Mouse (Mus musculus): ENCODE measurements around the gene Zxdc.

DNA sequence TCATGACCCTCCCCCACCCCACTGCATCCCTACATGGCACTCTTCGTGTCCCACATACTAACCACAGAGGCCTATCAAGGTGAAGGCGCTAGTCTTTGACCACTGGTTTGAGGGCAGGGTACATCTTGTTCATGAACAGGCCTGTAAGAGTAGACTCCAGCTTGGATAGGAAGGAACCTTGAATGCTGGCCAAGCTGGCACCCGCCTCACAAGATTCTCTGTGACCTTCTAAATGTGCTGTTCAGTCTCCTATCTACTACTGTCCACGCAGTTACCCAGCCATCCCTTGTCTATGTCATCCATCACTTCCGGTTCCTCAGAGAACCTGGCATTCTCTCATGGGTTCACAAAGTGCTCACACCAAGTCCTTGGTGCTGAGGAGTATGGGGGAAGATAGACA lies 6.0 kb upstream of the Zxdc start:
- TF ChIP-seq CTCF (IDR thresholded peaks at IDR 0.05; ENCODE audit: borderline replicate concordance, extremely low read depth, insufficient read depth, insufficient read length), result no peak
- no peak for TF ChIP-seq POLR2A (IDR thresholded peaks at IDR 0.05; ENCODE audit: borderline replicate concordance, extremely low read depth, insufficient read depth, insufficient read length, poor library complexity, severe bottlenecking)
